Mouse (Mus musculus) bone marrow macrophage, adult 2 months (primary cell): Measurements from ENCODE around the gene Mymx.

Source experiments
- CTCF ChIP-seq: IDR thresholded peaks from 2 replicates; pipeline ENCODE4 v1.5.1; 2012; ENCODE audit warnings: low read depth, mild to moderate bottlenecking, low read length, moderate library complexity
- POLR2A ChIP-seq: IDR thresholded peaks from 2 replicates; pipeline ENCODE4 v1.6.1; 2012; ENCODE audit warnings: mild to moderate bottlenecking, low read depth, low read length, borderline replicate concordance

DNA sequence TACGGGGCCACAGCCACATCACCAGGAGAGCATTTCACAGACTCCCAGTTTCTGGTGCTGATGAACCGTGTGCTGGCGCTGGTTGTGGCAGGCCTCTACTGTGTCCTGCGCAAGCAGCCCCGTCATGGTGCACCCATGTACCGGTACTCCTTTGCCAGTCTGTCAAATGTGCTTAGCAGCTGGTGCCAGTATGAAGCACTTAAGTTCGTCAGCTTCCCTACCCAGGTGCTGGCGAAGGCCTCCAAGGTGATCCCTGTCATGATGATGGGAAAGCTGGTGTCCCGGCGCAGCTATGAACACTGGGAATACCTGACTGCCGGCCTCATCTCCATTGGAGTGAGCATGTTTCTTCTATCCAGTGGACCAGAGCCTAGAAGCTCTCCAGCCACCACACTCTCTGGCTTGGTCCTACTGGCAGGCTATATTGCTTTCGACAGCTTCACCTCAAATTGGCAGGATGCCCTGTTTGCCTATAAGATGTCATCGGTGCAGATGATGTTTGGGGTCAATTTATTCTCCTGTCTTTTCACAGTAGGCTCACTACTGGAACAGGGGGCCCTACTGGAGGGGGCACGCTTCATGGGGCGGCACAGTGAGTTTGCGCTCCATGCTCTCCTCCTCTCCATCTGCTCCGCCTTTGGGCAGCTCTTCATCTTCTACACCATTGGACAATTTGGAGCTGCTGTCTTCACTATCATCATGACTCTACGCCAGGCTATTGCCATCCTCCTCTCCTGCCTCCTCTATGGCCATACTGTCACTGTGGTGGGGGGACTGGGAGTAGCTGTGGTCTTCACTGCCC lies 35.3 kb downstream of the Mymx start:
- TF ChIP-seq POLR2A (no peak), CTCF (no peak)
